Mouse (Mus musculus) 3134 (cell line): ENCODE measurements around the gene Reln.

Source experiments
- DNase-seq: peaks from one replicate; pipeline ENCODE4 v3.0.0-alpha.2; 2011; ENCODE audit warnings: low spot score; ENCODE audit not compliant: insufficient read length; ENCODE audit errors: extremely low read depth

Gene Reln

GRCm38 (mm10) chr5:22131730-22132522 lies 212.6 kb downstream of the Reln start:
- no peak for DNase-seq

GRCm38 (mm10) chr5:22127583-22127982 lies 216.9 kb downstream of the Reln start:
- DNase-seq = no peak

- DNase-seq = no peak
Measured at GRCm38 (mm10) chr5:22119296-22119695, 225.2 kb downstream of the Reln start.

GRCm38 (mm10) chr5:22118456-22118855 lies 226.0 kb downstream of the Reln start:
- no peak for DNase-seq

GRCm38 (mm10) chr5:22116922-22117321 lies 227.6 kb downstream of the Reln start:
- no peak for DNase-seq

GRCm38 (mm10) chr5:22106811-22107485 lies 237.6 kb downstream of the Reln start:
- DNase-seq = no peak

- DNase-seq = no peak
Measured at GRCm38 (mm10) chr5:22094984-22095383, 249.5 kb downstream of the Reln start.

- DNase-seq = no peak
Measured at GRCm38 (mm10) chr5:22094043-22094442, 250.5 kb downstream of the Reln start.

GRCm38 (mm10) chr5:22093157-22093865 lies 251.2 kb downstream of the Reln start:
- DNase-seq = no peak

GRCm38 (mm10) chr5:22080468-22080986 lies 264.0 kb downstream of the Reln start:
- DNase-seq = no peak

- DNase-seq = no peak
Measured at GRCm38 (mm10) chr5:22074971-22075370, 269.5 kb downstream of the Reln start.

- no peak for DNase-seq
Measured at GRCm38 (mm10) chr5:22072591-22072990, 271.9 kb downstream of the Reln start.

GRCm38 (mm10) chr5:22059251-22059650 lies 285.3 kb downstream of the Reln start:
- DNase-seq = no peak

- DNase-seq = no peak
Measured at GRCm38 (mm10) chr5:22041825-22042224, 302.7 kb downstream of the Reln start.

GRCm38 (mm10) chr5:22039375-22040149 lies 304.9 kb downstream of the Reln start:
- DNase-seq = no peak

GRCm38 (mm10) chr5:22035201-22035600 lies 309.3 kb downstream of the Reln start:
- DNase-seq = no peak

GRCm38 (mm10) chr5:22033039-22033438 lies 311.5 kb downstream of the Reln start:
- DNase-seq = no peak

GRCm38 (mm10) chr5:22031653-22032052 lies 312.8 kb downstream of the Reln start:
- no peak for DNase-seq

- no peak for DNase-seq
Measured at GRCm38 (mm10) chr5:22028379-22028778, 316.1 kb downstream of the Reln start.

- no peak for DNase-seq
Measured at GRCm38 (mm10) chr5:22027240-22027875, 317.1 kb downstream of the Reln start.
